Mouse (Mus musculus): ENCODE results near the gene Car11.

DNA sequence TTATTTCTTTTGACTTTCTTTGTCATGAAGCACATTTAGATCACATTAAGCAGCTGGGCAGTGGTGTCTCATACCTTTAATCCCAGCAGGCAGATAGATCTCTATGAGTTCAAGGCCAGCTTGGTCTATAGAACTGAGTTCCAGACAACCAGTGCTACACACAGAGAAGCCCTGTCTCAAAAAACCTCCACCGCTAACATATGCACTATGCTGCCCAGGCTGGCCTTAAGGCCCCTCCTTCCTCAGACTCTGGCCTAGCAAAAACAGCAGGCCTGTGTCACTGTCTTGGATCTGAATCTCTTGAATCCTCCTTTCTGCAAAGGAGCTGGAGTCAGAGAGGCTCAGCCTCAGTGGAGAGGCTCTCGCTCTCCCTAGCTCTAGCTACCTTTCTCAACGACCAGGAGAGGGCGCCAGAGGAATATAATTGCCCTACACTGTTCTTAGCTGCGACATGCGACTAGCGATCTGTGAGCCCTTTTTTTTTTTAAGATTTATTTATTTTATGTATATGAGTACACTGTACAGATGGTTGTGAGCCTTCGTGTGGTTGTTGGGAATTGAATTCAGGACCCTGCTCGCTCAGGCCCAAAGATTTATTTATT, 39.6 kb downstream of the Car11 start:
- peak; percentile 22; the same call in 1 of the 2 replicates for TF ChIP-seq CTCF (IDR thresholded peaks at IDR 0.05; ENCODE audit: insufficient read depth, low read depth, low read length)
- no peak for TF ChIP-seq POLR2A (IDR thresholded peaks at IDR 0.05; ENCODE audit: insufficient read depth, low read depth, low read length)
